Mouse (Mus musculus) liver, embryonic 16.5 days (tissue): ENCODE measurements around the gene Tas2r108. TPM values are rescaled to one million over a fixed set of nuclear protein-coding genes. Genes with fewer than 3 reads are reported as not detected.

Experiments used
- ATAC-seq: fragments of 200-750 bp; cut with Nextera tagmentation; 2 replicates; pipeline ENCODE4 v1.8.0; 2017; ENCODE audit warnings: low read depth, mild to moderate bottlenecking, moderate number of reproducible peaks, moderate library complexity
- H3K27ac ChIP-seq: fragments of 300-500 bp; sonication (generic); 2 replicates; pipeline ENCODE4 v1.5.1; 2014; ENCODE audit warnings: mild to moderate bottlenecking, low read length
- H3K27me3 ChIP-seq: fragments of 300-500 bp; sonication (generic); 2 replicates; pipeline ENCODE4 v1.6.1; 2014; ENCODE audit warnings: low read depth, low read length, mixed read lengths; ENCODE audit not compliant: control insufficient read depth, insufficient read depth
- H3K36me3 ChIP-seq: fragments of 300-500 bp; sonication (generic); 2 replicates; pipeline ENCODE4 v1.6.1; 2014; ENCODE audit warnings: mild to moderate bottlenecking; ENCODE audit not compliant: control insufficient read depth, insufficient read depth
- H3K4me1 ChIP-seq: fragments of 300-500 bp; sonication (generic); 2 replicates; pipeline ENCODE4 v1.6.1; 2014; ENCODE audit warnings: low read depth, low read length, mixed read lengths; ENCODE audit not compliant: control insufficient read depth
- H3K4me2 ChIP-seq: fragments of 300-500 bp; sonication (generic); 2 replicates; pipeline ENCODE4 v1.6.1; 2014; ENCODE audit warnings: low read depth, low read length, mixed read lengths
- H3K4me3 ChIP-seq: fragments of 300-500 bp; sonication (generic); 2 replicates; pipeline ENCODE4 v1.5.1; 2014; ENCODE audit warnings: low read depth, mild to moderate bottlenecking, low read length
- H3K9ac ChIP-seq: fragments of 300-500 bp; sonication (generic); 2 replicates; pipeline ENCODE4 v1.6.1; 2014; ENCODE audit warnings: low read depth, low read length
- H3K9me3 ChIP-seq: fragments of 300-500 bp; sonication (generic); replicated peaks from 2 replicates; pipeline ENCODE4 v1.6.1; 2016; ENCODE audit warnings: low read length; ENCODE audit not compliant: control insufficient read depth
- WGBS: fragments of 180-500 bp; shearing (Covaris S2); extraction: QIAGEN DNeasy Blood & Tissue Kit; methylation state at CpG from one replicate; pipeline ENCODE4 v1.1.7; 2014; ENCODE audit not compliant: insufficient replicate concordance; 5-methylcytosine and 5-hydroxymethylcytosine counted together
- polyA plus RNA-seq: library from polyadenylated mRNA; unstranded; fragments of >200 nt; fragmentation: Nextera tagmentation; extraction: Ambion mirVana; gene quantifications from 2 replicates; pipeline ENCODE4 v1.2.1, GENCODE M21; 2015

The Tas2r108 gene
- polyA plus RNA-seq, 1 experiment from 2014 or later = not detected

GRCm38 (mm10) chr6:40490933-40491332 is 2.4 kb upstream of the Tas2r108 start, which contains the start of gene Tas2r137:
Gene Tas2r137 (plus strand): TSS chr6:40491233.
- Histone ChIP-seq H3K9me3 (no peaks in the 10 kb centered on the region), H3K4me1 (no peaks in the 10 kb centered on the region)

GRCm38 (mm10) chr6:40519408-40519807 is 26.1 kb downstream of the Tas2r108 start, which contains the start of gene Prss37:
Gene Prss37 (minus strand): TSS chr6:40519508.
- WGBS = 68% methylated on average over 1 of the region's 1 CpGs
- no peak within 1 kb of the TSS for H3K4me2 ChIP-seq
- no peak for ATAC-seq

More at GRCm38 (mm10) chr6:40490933-40491332, 2.4 kb upstream of the Tas2r108 start, which contains the start of gene Tas2r137:
- no peak for ATAC-seq
- no peak within 1 kb of the TSS for H3K9ac ChIP-seq
- H3K27ac ChIP-seq = no peak within 1 kb of the TSS
- no peak within 1 kb of the TSS for H3K4me3 ChIP-seq
- H3K4me2 ChIP-seq = no peak within 1 kb of the TSS
- no peaks in the 10 kb centered on the region for H3K36me3 ChIP-seq
- H3K27me3 ChIP-seq = no peaks in the 10 kb centered on the region

More at GRCm38 (mm10) chr6:40519408-40519807, 26.1 kb downstream of the Tas2r108 start, which contains the start of gene Prss37:
- Histone ChIP-seq H3K4me1 (no peaks in the 10 kb centered on the region), H3K9ac (no peak within 1 kb of the TSS), H3K27me3 (no peaks in the 10 kb centered on the region), H3K27ac (no peak within 1 kb of the TSS), H3K4me3 (no peak within 1 kb of the TSS), H3K36me3 (no peaks in the 10 kb centered on the region), H3K9me3 (no peaks in the 10 kb centered on the region)

Other genes starting within 250 kb of the Tas2r108 start
- 11.0 and 11.4 TPM in 2 replicates for gene Agk, start 168.4 kb upstream of the Tas2r108 start, polyA plus RNA-seq
- gene E330009J07Rik, start 57.4 kb upstream of the Tas2r108 start, polyA plus RNA-seq = 1.3 and 2.1 TPM in 2 replicates
- gene Wee2, start 54.4 kb upstream of the Tas2r108 start, polyA plus RNA-seq = not detected in 2 replicates
- 46.8 and 52.3 TPM in 2 replicates for gene Ssbp1, start 22.2 kb upstream of the Tas2r108 start, polyA plus RNA-seq
- gene Tas2r137, start 2.3 kb upstream of the Tas2r108 start, polyA plus RNA-seq = not detected in 2 replicates
- not detected in 2 replicates for gene Prss37, start 26.0 kb downstream of the Tas2r108 start, polyA plus RNA-seq
- gene Olfr461, start 61.5 kb downstream of the Tas2r108 start, polyA plus RNA-seq = 0.02 TPM in 1 of 2 replicates, not detected in the other
- not detected in 2 replicates for gene Olfr460, start 76.0 kb downstream of the Tas2r108 start, polyA plus RNA-seq
- gene Clec5a, start 92.3 kb downstream of the Tas2r108 start, polyA plus RNA-seq = 9.7 and 10.1 TPM in 2 replicates
- gene Tas2r138, start 119.8 kb downstream of the Tas2r108 start, polyA plus RNA-seq = not detected in 2 replicates
- 3.6 and 3.8 TPM in 2 replicates for gene Mgam, start 135.3 kb downstream of the Tas2r108 start, polyA plus RNA-seq